In genomic region chr4:120053026-120054005, GRCm38 (mm10) we compare ENCODE assay signal across 26 mouse cellular contexts. TPM values are rescaled to one million over a fixed set of nuclear protein-coding genes. Genes with fewer than 3 reads are reported as not detected.
DNase-seq lines count a peak whose midpoint lies in the region; ATAC-seq and TF ChIP-seq lines count a peak whose summit lies in the region.
"Had no signal": no experiment of that assay in that cellular context is flagged by ENCODE, and none has a peak within 500 bp of the region (broad histone marks: within the 10 kb centered on the region; RNA-seq: fewer than 3 reads in every experiment).

No protein-coding gene starts in this region.

- TF ChIP-seq CTCF in layer of hippocampus, adult 2 months (conservative IDR thresholded peaks at IDR 0.05) = no peak
- no peak for TF ChIP-seq CTCF in small intestine, adult 2 months (IDR thresholded peaks at IDR 0.05; ENCODE audit: extremely low read depth, insufficient read length, insufficient replicate concordance, low read depth, low read length)

- no peaks in the 10 kb centered on the region for H3K27me3 ChIP-seq in small intestine, adult 2 months (ENCODE audit: control insufficient read depth, insufficient read depth, low read length)
- H3K27me3 ChIP-seq: hindbrain, embryonic 15.5 days; limb, embryonic 13.5 days; liver, embryonic 15.5 days; midbrain, embryonic 12.5 days; neural tube, embryonic 15.5 days had no signal

- 85% methylated on average over 11 of the region's 11 CpGs for WGBS in small intestine, adult 2 months

- H3K4me1 ChIP-seq in small intestine, adult 2 months (ENCODE audit: control insufficient read depth, insufficient read depth, insufficient read length, low read length) = peaks cover 2% of the 10 kb centered on the region; the same call in 1 of the 2 replicates
- H3K4me1 ChIP-seq: hindbrain, embryonic 15.5 days; limb, embryonic 13.5 days; midbrain, embryonic 12.5 days; neural tube, embryonic 15.5 days had no signal

- no peak overlapping the region for H3K4me3 ChIP-seq in layer of hippocampus, adult 2 months
- no peak overlapping the region for H3K4me3 ChIP-seq in small intestine, adult 2 months (ENCODE audit: low read depth, low read length)
- H3K4me3 ChIP-seq: hindbrain, embryonic 15.5 days; limb, embryonic 13.5 days; liver, embryonic 15.5 days; midbrain, embryonic 12.5 days; neural tube, embryonic 15.5 days had no signal

- TF ChIP-seq POLR2A in small intestine, adult 2 months (IDR thresholded peaks at IDR 0.05; ENCODE audit: low read depth, low read length) = no peak

- peak; percentile 28 to 44; a peak in 3 of 4 replicates for ATAC-seq in hematopoietic stem cell, adult 5-6 weeks (replicated peaks in 1 of 2; ENCODE audit: insufficient read depth in 1 of 2, low FRiP score in 2 of 2, low TSS enrichment in 1 of 2, low read depth in 1 of 2, poor library complexity in 2 of 2, severe bottlenecking in 2 of 2)
- ATAC-seq: forebrain, postnatal 0 days had no signal

- H3K36me3 ChIP-seq in small intestine, adult 2 months (ENCODE audit: control insufficient read depth, insufficient read depth, low read length) = no peaks in the 10 kb centered on the region
- H3K36me3 ChIP-seq: hindbrain, embryonic 15.5 days; limb, embryonic 13.5 days; liver, embryonic 15.5 days; midbrain, embryonic 12.5 days; neural tube, embryonic 15.5 days had no signal

- DNase-seq in layer of hippocampus, adult 2 months (ENCODE audit: low spot score in 2 of 2) = no peak
- DNase-seq in layer of hippocampus, adult 18-20 months (ENCODE audit: low spot score in 2 of 2) = no peak
- DNase-seq in CD4-positive, CD25-positive, alpha-beta regulatory T cell, adult 2 months (ENCODE audit: low read depth, low spot score) = peak; percentile 46
- no peak for DNase-seq in cerebellum, postnatal 36 days
- DNase-seq in cerebellum, adult 18-20 months = no peak
- no peak for DNase-seq in right cerebral cortex, adult 18-20 months
- DNase-seq: forebrain, postnatal 0 days; kidney, adult 11 months; thymus, postnatal 4 days had no signal

- H3K27ac ChIP-seq in layer of hippocampus, adult 2 months = peak overlapping the region; percentile 41; the same call in 1 of the 2 replicates
- H3K27ac ChIP-seq in small intestine, adult 2 months (ENCODE audit: insufficient read depth, low read depth, low read length) = peak overlapping the region; percentile 32
- H3K27ac ChIP-seq: hindbrain, embryonic 15.5 days; kidney, postnatal 0 days; limb, embryonic 13.5 days; liver, embryonic 15.5 days; midbrain, embryonic 12.5 days; neural tube, embryonic 15.5 days had no signal

RNA-seq across cellular contexts. Expression of gene AL607142.1, which starts 11.5 kb away (rescaled TPM):
- total RNA-seq in layer of hippocampus, adult 2 months (2021) = not detected
- total RNA-seq in layer of hippocampus, adult 18-20 months (2021) = not detected
- total RNA-seq in hematopoietic stem cell, adult 5-6 weeks (2017) = not detected in 2 replicates
- not detected in 2 replicates for polyA plus RNA-seq in small intestine, adult 2 months (2012; rRNA removed)
- total RNA-seq: adrenal gland, postnatal 4 days; ES-E14; forebrain, postnatal 0 days; gastrocnemius, adult 8-10 months; heart, adult 8-10 months; layer of hippocampus, adult 8-10 months; left cerebral cortex, adult 18-20 months had no signal
- polyA plus RNA-seq: cortical plate, adult 2 months; embryonic facial prominence, embryonic 14.5 days; forebrain, postnatal 0 days; heart, postnatal 0 days; hindbrain, embryonic 15.5 days; kidney, postnatal 0 days; limb, embryonic 13.5 days; liver, embryonic 15.5 days; midbrain, embryonic 12.5 days; neural tube, embryonic 15.5 days had no signal
